Mouse (Mus musculus) cortical plate, adult 2 months (tissue): ENCODE results near the gene Mtmr3.

Experiments
- CTCF ChIP-seq: fragments of 200-500 bp; IDR thresholded peaks from 2 replicates; pipeline ENCODE4 v1.5.1; 2011; ENCODE audit warnings: mild to moderate bottlenecking, control low read depth, low read length; ENCODE audit not compliant: insufficient read depth; ENCODE audit errors: extremely low read depth
- POLR2A ChIP-seq: fragments of 200-500 bp; IDR thresholded peaks from 2 replicates; pipeline ENCODE4 v1.6.1; 2011; ENCODE audit warnings: mild to moderate bottlenecking, low read length, control low read depth; ENCODE audit not compliant: insufficient read depth; ENCODE audit errors: extremely low read depth

DNA sequence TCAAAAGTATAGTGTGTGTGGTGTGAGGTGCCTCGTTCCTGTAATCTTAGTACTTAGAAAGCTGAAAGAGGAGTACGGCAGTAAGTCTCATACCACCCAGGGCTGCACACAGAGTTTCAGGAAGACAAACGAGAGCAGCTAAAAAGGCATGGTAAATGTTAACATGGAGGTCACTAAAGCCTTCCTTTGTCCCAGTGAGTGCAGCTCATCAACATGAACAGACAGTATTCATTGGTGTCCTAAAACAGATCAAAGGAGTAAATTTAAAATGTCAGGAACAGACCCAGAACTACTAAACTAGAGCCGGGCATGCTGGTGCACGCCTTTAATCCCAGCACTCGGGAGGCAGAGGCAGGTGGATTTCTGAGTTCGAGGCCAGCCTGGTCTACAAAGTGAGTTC is 75.7 kb downstream of the Mtmr3 start:
- TF ChIP-seq CTCF (no peak), POLR2A (no peak)
